Mouse (Mus musculus) forebrain, embryonic 14.5 days (tissue): ENCODE measurements around the gene Intu. TPM values are rescaled to one million over a fixed set of nuclear protein-coding genes. Genes with fewer than 3 reads are reported as not detected.
A peak's percentile ranks its signal among the peaks of the same experiment; 100 is the strongest.

Experiments
- ATAC-seq: fragments of 200-750 bp; cut with Nextera tagmentation; 2 replicates; pipeline ENCODE4 v1.8.0; 2017; ENCODE audit warnings: mild to moderate bottlenecking, moderate library complexity
- DNase-seq: peaks from one replicate; pipeline ENCODE4 v3.0.0-alpha.2; 2015; ENCODE audit warnings: low spot score
- H3K27ac ChIP-seq: fragments of 300-500 bp; sonication (generic); 2 replicates; pipeline ENCODE4 v1.5.1; 2014; ENCODE audit warnings: low read depth, mild to moderate bottlenecking, control low read depth, low read length, moderate library complexity
- H3K27me3 ChIP-seq: fragments of 300-500 bp; sonication (generic); replicated peaks from 2 replicates; pipeline ENCODE4 v1.6.1; 2014; ENCODE audit warnings: low read length, control low read depth, mixed read lengths; ENCODE audit not compliant: control insufficient read depth, insufficient read depth
- H3K36me3 ChIP-seq: fragments of 300-500 bp; sonication (generic); 2 replicates; pipeline ENCODE4 v1.6.1; 2014; ENCODE audit warnings: low read length, control low read depth; ENCODE audit not compliant: control insufficient read depth, insufficient read depth
- H3K4me1 ChIP-seq: fragments of 300-500 bp; sonication (generic); 2 replicates; pipeline ENCODE4 v1.6.1; 2014; ENCODE audit warnings: antibody characterized with exemption, low read length, control low read depth; ENCODE audit not compliant: control insufficient read depth, insufficient read depth
- H3K4me2 ChIP-seq: fragments of 300-500 bp; sonication (generic); 2 replicates; pipeline ENCODE4 v1.6.1; 2014; ENCODE audit warnings: mild to moderate bottlenecking, control low read depth, low read length
- H3K4me3 ChIP-seq: fragments of 300-500 bp; sonication (generic); 2 replicates; pipeline ENCODE4 v1.5.1; 2014; ENCODE audit warnings: low read depth, low read length, control low read depth
- H3K9ac ChIP-seq: fragments of 300-500 bp; sonication (generic); 2 replicates; pipeline ENCODE4 v1.6.1; 2014; ENCODE audit warnings: mild to moderate bottlenecking, low read length, control low read depth, moderate library complexity
- H3K9me3 ChIP-seq: fragments of 300-500 bp; sonication (generic); replicated peaks from 2 replicates; pipeline ENCODE4 v1.6.1; 2016; ENCODE audit warnings: low read length, control low read depth, mixed read lengths; ENCODE audit not compliant: control insufficient read depth
- WGBS: fragments of 180-500 bp; shearing (Covaris S2); extraction: QIAGEN DNeasy Blood & Tissue Kit; methylation state at CpG from one replicate; pipeline ENCODE4 v1.1.7; 2014; 5-methylcytosine and 5-hydroxymethylcytosine counted together
- polyA plus RNA-seq: library from polyadenylated mRNA; unstranded; fragments of >200 nt; fragmentation: Nextera tagmentation; extraction: Ambion mirVana; gene quantifications from 2 replicates; pipeline ENCODE4 v1.2.1, GENCODE M21; 2014

Gene Intu
- polyA plus RNA-seq, 1 experiment from 2014 or later: 4.6 TPM

DNA sequence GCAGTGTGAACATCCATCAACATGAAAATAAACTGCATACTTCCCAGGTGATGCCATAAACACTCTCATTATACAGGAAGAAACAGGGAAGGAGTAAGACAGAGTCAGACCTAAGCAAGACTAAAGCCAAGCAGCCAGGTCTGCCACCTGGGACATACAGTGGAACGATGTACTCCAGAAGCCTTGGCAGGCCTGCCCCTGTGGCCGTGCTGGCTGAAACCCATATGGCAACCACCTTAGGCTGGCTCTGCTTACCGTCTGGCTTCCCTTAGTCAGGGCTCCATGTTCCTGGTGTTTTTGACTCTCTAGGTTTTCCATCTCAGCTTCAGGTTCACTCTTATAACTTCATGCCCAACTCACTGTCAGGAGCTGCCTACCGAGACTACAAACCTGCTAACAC, 135.0 kb downstream of the Intu start:
- DNase-seq: no peak
- no peak for ATAC-seq
- peaks cover 11% of the 10 kb centered on the region; the same call in 1 of the 2 replicates for H3K4me1 ChIP-seq
- no peaks in the 10 kb centered on the region for H3K27me3 ChIP-seq
- 53% methylated on average over 4 of the region's 4 CpGs for WGBS
- no peaks in the 10 kb centered on the region for H3K36me3 ChIP-seq
- no peak overlapping the region for H3K4me2 ChIP-seq
- no peak overlapping the region for H3K9ac ChIP-seq
- H3K4me3 ChIP-seq: no peak overlapping the region
- H3K27ac ChIP-seq: peak overlapping the region; percentile 48; the same call in 1 of the 2 replicates
- no peaks in the 10 kb centered on the region for H3K9me3 ChIP-seq

DNA sequence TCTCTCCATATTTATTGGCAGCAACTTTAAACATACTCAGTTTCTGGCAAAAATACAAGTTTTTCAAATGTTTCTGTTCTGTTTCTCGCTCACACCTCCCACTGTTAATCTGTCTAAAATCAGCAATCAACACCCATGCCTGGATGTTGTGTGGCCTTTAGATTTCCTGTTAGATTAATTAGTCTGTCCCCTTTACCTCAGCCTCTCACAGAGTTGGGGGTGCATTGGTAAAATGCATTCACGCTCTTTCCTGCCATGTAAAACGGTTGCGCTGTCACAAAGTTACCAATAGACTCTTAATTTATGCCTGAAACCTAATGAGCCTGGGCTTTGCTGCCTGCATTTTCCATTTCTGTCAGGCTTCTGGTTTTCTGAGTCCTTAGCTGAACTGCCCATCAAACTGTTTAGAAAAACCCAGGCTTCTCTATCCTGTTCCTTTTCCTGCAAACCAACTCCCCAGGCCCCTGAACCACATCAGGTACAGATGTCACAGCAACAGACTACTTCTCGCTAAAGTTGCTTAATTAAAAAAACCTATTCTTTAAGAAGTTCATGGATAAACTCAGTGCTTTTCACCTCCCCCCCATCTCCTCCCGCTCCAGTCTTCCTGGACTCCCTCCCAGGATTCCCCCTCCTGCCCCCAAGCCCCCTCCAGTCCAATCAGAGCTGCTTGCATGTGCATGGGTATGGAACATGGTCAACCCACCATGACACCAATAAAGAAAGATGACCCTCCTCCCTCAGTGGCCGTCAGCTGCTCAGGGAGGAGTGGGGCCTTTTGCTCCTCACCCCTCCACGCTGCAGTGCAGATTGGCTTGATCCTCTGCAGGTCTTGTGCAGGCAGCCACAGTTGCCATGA, 136.0 kb downstream of the Intu start:
- Histone ChIP-seq H3K27me3 (no peaks in the 10 kb centered on the region), H3K4me2 (no peak overlapping the region), H3K9ac (no peak overlapping the region), H3K27ac (peak overlapping the region; percentile 62; the same call in 1 of the 2 replicates), H3K36me3 (no peaks in the 10 kb centered on the region), H3K4me3 (no peak overlapping the region), H3K9me3 (no peaks in the 10 kb centered on the region), H3K4me1 (peaks cover 11% of the 10 kb centered on the region; the same call in 1 of the 2 replicates)
- WGBS: 25% methylated on average over 8 of the region's 8 CpGs
- DNase-seq (peak; percentile 84), ATAC-seq (peak; percentile 88)

DNA sequence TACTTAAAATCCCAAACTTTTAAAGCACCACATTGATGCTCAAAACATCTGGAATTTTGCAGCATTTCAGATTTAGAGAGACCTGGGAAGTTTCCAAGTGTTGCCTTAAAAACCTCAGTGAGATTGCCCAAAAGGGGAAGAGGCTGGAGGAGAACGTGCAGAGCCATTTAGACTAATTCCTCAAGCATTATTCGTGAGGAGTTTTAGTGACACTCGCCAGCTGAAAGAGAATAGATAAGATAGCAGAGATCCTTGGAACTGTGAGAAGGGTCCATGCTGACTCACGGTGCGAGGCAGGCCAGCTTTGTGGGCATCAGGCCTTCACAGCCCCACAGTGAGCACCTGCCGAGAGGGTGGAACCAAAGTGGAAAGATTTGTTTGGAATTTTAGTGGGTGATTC, 137.8 kb downstream of the Intu start:
- H3K4me3 ChIP-seq: no peak overlapping the region
- DNase-seq: no peak
- H3K36me3 ChIP-seq: no peaks in the 10 kb centered on the region
- no peak overlapping the region for H3K9ac ChIP-seq
- H3K4me2 ChIP-seq: no peak overlapping the region
- H3K27ac ChIP-seq: no peak overlapping the region
- no peaks in the 10 kb centered on the region for H3K9me3 ChIP-seq
- no peaks in the 10 kb centered on the region for H3K27me3 ChIP-seq
- peaks cover 11% of the 10 kb centered on the region; the same call in 1 of the 2 replicates for H3K4me1 ChIP-seq
- ATAC-seq: no peak
- 77% methylated on average over 6 of the region's 6 CpGs for WGBS

DNA sequence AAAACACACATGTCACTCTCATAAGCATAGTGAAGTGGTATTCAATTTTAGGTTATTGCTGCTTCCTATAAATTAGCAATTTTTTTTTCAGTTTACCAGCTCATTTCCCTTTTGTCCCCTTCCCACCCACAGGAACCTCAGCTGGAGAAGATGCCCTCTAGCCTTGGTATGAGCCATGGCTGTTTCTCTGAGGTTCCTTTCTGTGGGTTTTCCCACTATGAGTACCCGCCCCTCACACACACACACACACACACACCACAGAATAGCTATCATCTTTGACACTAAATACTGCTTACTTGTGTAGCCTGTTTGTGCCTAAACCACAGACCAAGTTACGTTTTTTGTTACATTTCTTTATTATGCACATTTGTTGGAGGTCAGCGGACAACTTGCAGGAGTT, 138.3 kb downstream of the Intu start:
- peaks cover 11% of the 10 kb centered on the region; the same call in 1 of the 2 replicates for H3K4me1 ChIP-seq
- H3K4me3 ChIP-seq: no peak overlapping the region
- DNase-seq: no peak
- no peak overlapping the region for H3K9ac ChIP-seq
- no peak overlapping the region for H3K4me2 ChIP-seq
- no peaks in the 10 kb centered on the region for H3K9me3 ChIP-seq
- no peaks in the 10 kb centered on the region for H3K27me3 ChIP-seq
- H3K36me3 ChIP-seq: no peaks in the 10 kb centered on the region
- no peak for ATAC-seq
- 92% methylated on average over 3 of the region's 3 CpGs for WGBS
- no peak overlapping the region for H3K27ac ChIP-seq

DNA sequence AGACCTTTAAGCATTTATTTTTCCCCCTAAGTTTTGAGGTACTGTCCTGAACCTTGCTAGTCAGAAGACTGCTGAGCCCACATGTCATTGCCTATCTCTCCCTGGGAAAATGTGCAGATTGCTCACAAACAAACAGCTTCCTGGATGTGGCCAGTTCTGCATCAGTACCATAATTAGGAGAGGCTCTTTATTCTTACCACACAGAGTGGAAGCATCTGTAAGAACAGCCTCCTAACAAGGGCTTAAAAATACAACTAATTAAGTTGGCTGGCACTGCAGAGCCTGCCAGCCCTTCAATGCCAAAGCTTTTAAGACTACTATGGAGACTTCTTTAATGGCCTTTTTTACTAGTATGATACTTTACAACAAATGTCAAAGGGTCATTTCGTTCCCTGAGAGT, 142.4 kb downstream of the Intu start:
- DNase-seq: peak; percentile 91
- no peak overlapping the region for H3K9ac ChIP-seq
- no peaks in the 10 kb centered on the region for H3K9me3 ChIP-seq
- H3K27ac ChIP-seq: peak overlapping the region; percentile 16; the same call in 1 of the 2 replicates
- no peaks in the 10 kb centered on the region for H3K36me3 ChIP-seq
- 1% methylated on average over 1 of the region's 1 CpGs for WGBS
- peaks cover 8% of the 10 kb centered on the region; the same call in 1 of the 2 replicates for H3K4me1 ChIP-seq
- H3K27me3 ChIP-seq: no peaks in the 10 kb centered on the region
- ATAC-seq: peak; percentile 95
- H3K4me3 ChIP-seq: no peak overlapping the region
- H3K4me2 ChIP-seq: no peak overlapping the region

DNA sequence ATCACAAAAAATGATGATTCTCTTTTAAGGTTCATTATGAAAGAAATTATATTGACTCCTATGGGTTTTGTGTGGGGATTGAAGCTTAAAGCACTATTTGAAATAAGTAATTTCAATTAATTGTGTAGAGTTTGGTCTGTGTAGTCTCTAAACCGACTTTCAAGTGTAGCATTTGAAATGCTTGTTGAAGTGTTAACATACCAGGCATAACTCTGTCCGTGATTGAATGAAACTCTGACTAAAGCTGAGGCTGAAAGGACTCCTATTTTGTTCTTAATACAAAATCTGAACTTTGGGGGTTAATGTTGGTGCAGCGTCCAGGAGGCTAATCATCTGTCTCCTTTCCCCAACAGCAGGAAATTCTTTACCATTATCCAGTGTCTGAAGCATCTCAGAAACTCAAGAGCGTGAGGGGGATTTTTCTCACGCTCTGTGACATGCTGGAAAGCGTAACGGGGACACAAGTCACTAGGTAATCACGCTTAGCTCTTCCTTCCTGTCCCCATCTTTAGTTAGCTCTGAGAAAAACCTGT, 143.9 kb downstream of the Intu start:
- DNase-seq (peak; percentile 39), ATAC-seq (no peak)
- H3K4me3 ChIP-seq: no peak overlapping the region
- no peaks in the 10 kb centered on the region for H3K9me3 ChIP-seq
- H3K36me3 ChIP-seq: no peaks in the 10 kb centered on the region
- H3K9ac ChIP-seq: no peak overlapping the region
- H3K4me2 ChIP-seq: no peak overlapping the region
- WGBS: 5% methylated on average over 8 of the region's 8 CpGs
- H3K27ac ChIP-seq: no peak overlapping the region; the same call in 1 of the 2 replicates
- H3K4me1 ChIP-seq: peaks cover 13% of the 10 kb centered on the region; the same call in 1 of the 2 replicates
- no peaks in the 10 kb centered on the region for H3K27me3 ChIP-seq

DNA sequence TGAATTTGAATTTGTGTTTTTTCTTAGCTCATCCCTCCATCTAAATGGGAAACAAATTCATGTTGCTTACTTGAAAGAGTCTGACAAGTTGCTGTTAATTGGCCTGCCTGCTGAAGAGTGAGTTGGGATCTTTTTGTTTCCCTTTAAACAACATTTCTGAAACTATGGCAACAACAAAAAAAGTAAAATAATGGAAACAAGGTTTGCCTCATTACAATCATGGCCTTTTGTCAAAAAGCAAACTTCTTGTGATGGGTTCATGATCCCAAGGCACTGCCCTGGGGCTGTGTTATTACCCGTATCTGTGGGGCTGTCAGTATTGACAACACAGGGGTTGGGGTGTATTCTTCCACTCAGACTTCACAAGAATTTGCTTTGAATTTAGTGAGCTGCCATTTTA, 147.8 kb downstream of the Intu start:
- Histone ChIP-seq H3K9me3 (no peaks in the 10 kb centered on the region), H3K27ac (no peak overlapping the region), H3K4me1 (peaks cover 22% of the 10 kb centered on the region), H3K9ac (no peak overlapping the region), H3K27me3 (no peaks in the 10 kb centered on the region), H3K4me3 (no peak overlapping the region), H3K36me3 (no peaks in the 10 kb centered on the region), H3K4me2 (no peak overlapping the region)
- ATAC-seq (0 out of 2 replicates have a peak, but pooled peaks have one; percentile 19), DNase-seq (peak; percentile 55)
- 11% methylated on average over 1 of the region's 1 CpGs for WGBS

DNA sequence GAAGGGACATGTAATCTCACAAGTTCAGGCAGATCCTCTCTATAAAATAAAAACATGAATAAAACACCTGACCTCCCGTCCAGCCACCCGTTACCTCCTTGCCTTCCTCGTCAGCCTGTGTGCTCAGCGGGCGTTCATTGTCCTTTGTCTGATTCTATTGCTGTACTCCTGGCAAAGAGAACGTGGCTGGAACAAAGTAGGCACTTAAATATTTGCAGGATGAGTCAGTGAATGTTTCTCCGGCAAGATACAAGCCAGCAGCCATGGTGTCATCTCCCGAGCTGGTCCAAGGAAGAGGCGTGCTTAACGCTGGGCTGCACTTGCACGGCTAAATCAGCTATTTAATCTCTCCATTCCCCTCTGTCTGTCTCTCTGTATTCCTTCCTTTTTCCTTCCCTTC, 151.3 kb downstream of the Intu start:
- DNase-seq (peak; percentile 33), ATAC-seq (no peak)
- H3K4me1 ChIP-seq: peaks cover 31% of the 10 kb centered on the region
- peak overlapping the region; percentile 32; the same call in 1 of the 2 replicates for H3K9ac ChIP-seq
- no peaks in the 10 kb centered on the region for H3K27me3 ChIP-seq
- no peak overlapping the region for H3K4me3 ChIP-seq
- 0 out of 2 replicates have a peak, but pooled peaks cover 3% of the 10 kb centered on the region for H3K36me3 ChIP-seq
- H3K4me2 ChIP-seq: no peak overlapping the region
- no peaks in the 10 kb centered on the region for H3K9me3 ChIP-seq
- 21% methylated on average over 11 of the region's 11 CpGs for WGBS
- no peak overlapping the region for H3K27ac ChIP-seq

DNA sequence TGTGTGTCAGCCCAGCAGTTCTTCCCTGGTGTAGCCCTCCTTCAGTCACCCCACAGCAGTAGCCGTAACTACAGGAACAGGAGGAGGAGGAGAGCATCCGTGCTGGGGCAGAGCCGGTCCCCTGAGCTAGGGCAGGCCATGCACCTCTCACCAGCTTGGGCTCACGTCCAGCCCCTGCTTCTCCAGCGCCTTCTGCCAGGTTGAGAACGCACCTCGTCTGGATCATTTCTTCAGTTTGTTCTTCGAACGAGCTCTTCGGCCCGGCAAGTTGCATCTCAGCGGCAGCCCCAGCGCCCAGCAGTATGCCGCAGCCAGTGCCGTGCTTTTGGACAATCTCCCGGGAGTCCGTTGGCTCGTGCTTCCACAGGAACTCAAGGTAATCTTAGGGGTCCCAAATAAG, 152.1 kb downstream of the Intu start:
- 83% methylated on average over 18 of the region's 18 CpGs for WGBS
- Histone ChIP-seq H3K9ac (no peak overlapping the region), H3K27ac (no peak overlapping the region), H3K4me1 (peaks cover 30% of the 10 kb centered on the region), H3K36me3 (peaks cover 8% of the 10 kb centered on the region; the same call in 1 of the 2 replicates), H3K4me2 (no peak overlapping the region), H3K4me3 (no peak overlapping the region), H3K27me3 (no peaks in the 10 kb centered on the region), H3K9me3 (no peaks in the 10 kb centered on the region)
- DNase-seq (no peak), ATAC-seq (no peak)
